Mouse (Mus musculus) stomach, embryonic 14.5 days (tissue): ENCODE measurements around the gene Prr13. TPM values are rescaled to one million over a fixed set of nuclear protein-coding genes. Genes with fewer than 3 reads are reported as not detected.

ENCODE experiments used
- ATAC-seq: fragments of 200-750 bp; cut with Nextera tagmentation; 2 replicates; pipeline ENCODE4 v1.8.0; 2017; ENCODE audit warnings: low read depth, moderate TSS enrichment; ENCODE audit not compliant: insufficient number of reproducible peaks, insufficient read depth, low FRiP score
- H3K27ac ChIP-seq: fragments of 300-500 bp; sonication (generic); 2 replicates; pipeline ENCODE4 v1.5.1; 2014; ENCODE audit warnings: mild to moderate bottlenecking, low read length, moderate library complexity, mixed read lengths
- H3K27me3 ChIP-seq: fragments of 300-500 bp; sonication (generic); 2 replicates; pipeline ENCODE4 v1.6.1; 2014; ENCODE audit warnings: low read length, control low read depth, mixed read lengths; ENCODE audit not compliant: control insufficient read depth, insufficient read depth
- H3K36me3 ChIP-seq: fragments of 300-500 bp; sonication (generic); 2 replicates; pipeline ENCODE4 v1.6.1; 2014; ENCODE audit warnings: mild to moderate bottlenecking, control low read depth, low read length, moderate library complexity, mixed read lengths; ENCODE audit not compliant: control insufficient read depth, insufficient read depth
- H3K4me1 ChIP-seq: fragments of 300-500 bp; sonication (generic); 2 replicates; pipeline ENCODE4 v1.6.1; 2014; ENCODE audit warnings: low read length, control low read depth, mixed read lengths; ENCODE audit not compliant: control insufficient read depth, insufficient read depth
- H3K4me2 ChIP-seq: fragments of 300-500 bp; sonication (generic); replicated peaks from 2 replicates; pipeline ENCODE4 v1.6.1; 2014; ENCODE audit warnings: low read depth, low read length, control low read depth
- H3K4me3 ChIP-seq: fragments of 300-500 bp; sonication (generic); 2 replicates; pipeline ENCODE4 v1.5.1; 2014; ENCODE audit warnings: low read depth, low read length, control low read depth
- H3K9ac ChIP-seq: fragments of 300-500 bp; sonication (generic); replicated peaks from 2 replicates; pipeline ENCODE4 v1.6.1; 2014; ENCODE audit warnings: low read depth, mild to moderate bottlenecking, control low read depth, low read length, moderate library complexity, mixed read lengths
- H3K9me3 ChIP-seq: fragments of 300-500 bp; sonication (generic); 2 replicates; pipeline ENCODE4 v1.6.1; 2016; ENCODE audit warnings: low read depth, low read length, control low read depth; ENCODE audit not compliant: control insufficient read depth
- WGBS: fragments of 180-500 bp; shearing (Covaris S2); extraction: QIAGEN DNeasy Blood & Tissue Kit; methylation state at CpG from one replicate; pipeline ENCODE4 v1.1.7; 2014; 5-methylcytosine and 5-hydroxymethylcytosine counted together
- polyA plus RNA-seq: library from polyadenylated mRNA; unstranded; fragments of >200 nt; fragmentation: Nextera tagmentation; extraction: Ambion mirVana; gene quantifications from 2 replicates; pipeline ENCODE4 v1.2.1, GENCODE M21; 2014

The Prr13 gene
- polyA plus RNA-seq, 1 experiment from 2014 or later: 132 TPM

- Histone ChIP-seq H3K27me3 (no peaks in the 10 kb centered on the region), H3K4me3 (no peak overlapping the region), H3K27ac (no peak overlapping the region), H3K4me1 (peaks cover 24% of the 10 kb centered on the region), H3K4me2 (no peak overlapping the region), H3K36me3 (peaks cover 24% of the 10 kb centered on the region), H3K9ac (no peak overlapping the region), H3K9me3 (no peaks in the 10 kb centered on the region)
- WGBS: 80% methylated on average over 3 of the region's 3 CpGs
- ATAC-seq: no peak
These were observed 49.5 kb downstream of the Prr13 start for GRCm38 (mm10) chr15:102508336-102508735.

- Histone ChIP-seq H3K4me1 (peaks cover 24% of the 10 kb centered on the region), H3K4me3 (peak overlapping the region; percentile 58), H3K27ac (peak overlapping the region; percentile 84; the same call in 1 of the 2 replicates), H3K27me3 (no peaks in the 10 kb centered on the region), H3K4me2 (peak overlapping the region; percentile 86), H3K9me3 (no peaks in the 10 kb centered on the region), H3K36me3 (peaks cover 8% of the 10 kb centered on the region), H3K9ac (peak overlapping the region; percentile 52)
- peak; percentile 54; the same call in 1 of the 2 replicates for ATAC-seq
- 4% methylated on average over 9 of the region's 9 CpGs for WGBS
These were observed 51.3 kb downstream of the Prr13 start for GRCm38 (mm10) chr15:102510110-102510509.

- WGBS: 2% methylated on average over 34 of the region's 34 CpGs
- Histone ChIP-seq H3K36me3 (peaks cover 6% of the 10 kb centered on the region; the same call in 1 of the 2 replicates), H3K27me3 (no peaks in the 10 kb centered on the region), H3K4me1 (peaks cover 27% of the 10 kb centered on the region), H3K27ac (peak overlapping the region; percentile 84), H3K9me3 (no peaks in the 10 kb centered on the region), H3K9ac (peak overlapping the region; percentile 52), H3K4me2 (peak overlapping the region; percentile 86), H3K4me3 (peak overlapping the region; percentile 58)
- ATAC-seq: peak; percentile 96
These were observed 51.9 kb downstream of the Prr13 start for GRCm38 (mm10) chr15:102510590-102511284.

GRCm38 (mm10) chr15:102511285-102511833, 52.5 kb downstream of the Prr13 start:
- WGBS: 12% methylated on average over 6 of the region's 6 CpGs
- H3K4me2 ChIP-seq: peak overlapping the region; percentile 86
- no peak for ATAC-seq

GRCm38 (mm10) chr15:102512010-102512409, 53.2 kb downstream of the Prr13 start:
- Histone ChIP-seq H3K36me3 (peaks cover 4% of the 10 kb centered on the region; the same call in 1 of the 2 replicates), H3K9ac (no peak overlapping the region), H3K4me3 (no peak overlapping the region), H3K9me3 (no peaks in the 10 kb centered on the region), H3K27me3 (no peaks in the 10 kb centered on the region), H3K4me2 (peak overlapping the region; percentile 86), H3K4me1 (peaks cover 28% of the 10 kb centered on the region), H3K27ac (peak overlapping the region; percentile 41; the same call in 1 of the 2 replicates)
- 35% methylated on average over 5 of the region's 5 CpGs for WGBS
- ATAC-seq: no peak

More at GRCm38 (mm10) chr15:102511285-102511833, 52.5 kb downstream of the Prr13 start:
- Histone ChIP-seq H3K4me3 (no peak overlapping the region), H3K9me3 (no peaks in the 10 kb centered on the region), H3K4me1 (peaks cover 28% of the 10 kb centered on the region), H3K27me3 (no peaks in the 10 kb centered on the region), H3K36me3 (peaks cover 4% of the 10 kb centered on the region; the same call in 1 of the 2 replicates), H3K27ac (peak overlapping the region; percentile 64), H3K9ac (no peak overlapping the region)

Other genes starting within 250 kb of the Prr13 start
- 5.8 and 9.9 TPM in 2 replicates for gene Itgb7, start 227.1 kb upstream of the Prr13 start, polyA plus RNA-seq
- gene Rarg, start 201.5 kb upstream of the Prr13 start, polyA plus RNA-seq: 36.9 and 40.5 TPM in 2 replicates
- gene Gm9918, start 188.5 kb upstream of the Prr13 start, polyA plus RNA-seq: 0.36 and 0.56 TPM in 2 replicates
- 63.1 and 63.7 TPM in 2 replicates for gene Mfsd5, start 179.6 kb upstream of the Prr13 start, polyA plus RNA-seq
- gene Espl1, start 162.8 kb upstream of the Prr13 start, polyA plus RNA-seq: 25.4 and 28.6 TPM in 2 replicates
- gene Pfdn5, start 132.9 kb upstream of the Prr13 start, polyA plus RNA-seq: 500 and 514 TPM in 2 replicates
- gene Myg1, start 127.3 kb upstream of the Prr13 start, polyA plus RNA-seq: 96.9 and 109 TPM in 2 replicates
- gene Aaas, start 108.3 kb upstream of the Prr13 start, polyA plus RNA-seq: 63.8 and 68.4 TPM in 2 replicates
- gene Sp7, start 91.8 kb upstream of the Prr13 start, polyA plus RNA-seq: 2.0 and 2.5 TPM in 2 replicates
- 16.9 and 18.9 TPM in 2 replicates for gene Sp1, start 52.9 kb upstream of the Prr13 start, polyA plus RNA-seq
- 0.94 and 1.2 TPM in 2 replicates for gene Amhr2, start 13.7 kb upstream of the Prr13 start, polyA plus RNA-seq
- gene Pcbp2, start 11.5 kb downstream of the Prr13 start, polyA plus RNA-seq: 298 and 302 TPM in 2 replicates
- gene Gm10337, start 44.7 kb downstream of the Prr13 start, polyA plus RNA-seq: 4.5 and 7.0 TPM in 2 replicates
- 18.6 and 20.0 TPM in 2 replicates for gene Map3k12, start 58.0 kb downstream of the Prr13 start, polyA plus RNA-seq
- 87.0 and 101 TPM in 2 replicates for gene Tarbp2, start 59.2 kb downstream of the Prr13 start, polyA plus RNA-seq
- gene Npff, start 65.9 kb downstream of the Prr13 start, polyA plus RNA-seq: 2.3 and 3.1 TPM in 2 replicates
- gene Gm28047, start 166.0 kb downstream of the Prr13 start, polyA plus RNA-seq: not detected in 2 replicates
- 42.7 and 48.9 TPM in 2 replicates for gene Atf7, start 166.4 kb downstream of the Prr13 start, polyA plus RNA-seq
- 86.0 and 99.3 TPM in 2 replicates for gene Atp5g2, start 213.3 kb downstream of the Prr13 start, polyA plus RNA-seq